Mouse (Mus musculus) spleen, postnatal 36 days (tissue): ENCODE results near the gene Foxq1.

ENCODE experiments used
- DNase-seq, 2 experiments: peaks; one replicate each; pipeline ENCODE4 v3.0.0; 2022; ENCODE audit warnings: low spot score in 2 of 2, mixed read lengths in 1 of 2

Gene Foxq1

DNA sequence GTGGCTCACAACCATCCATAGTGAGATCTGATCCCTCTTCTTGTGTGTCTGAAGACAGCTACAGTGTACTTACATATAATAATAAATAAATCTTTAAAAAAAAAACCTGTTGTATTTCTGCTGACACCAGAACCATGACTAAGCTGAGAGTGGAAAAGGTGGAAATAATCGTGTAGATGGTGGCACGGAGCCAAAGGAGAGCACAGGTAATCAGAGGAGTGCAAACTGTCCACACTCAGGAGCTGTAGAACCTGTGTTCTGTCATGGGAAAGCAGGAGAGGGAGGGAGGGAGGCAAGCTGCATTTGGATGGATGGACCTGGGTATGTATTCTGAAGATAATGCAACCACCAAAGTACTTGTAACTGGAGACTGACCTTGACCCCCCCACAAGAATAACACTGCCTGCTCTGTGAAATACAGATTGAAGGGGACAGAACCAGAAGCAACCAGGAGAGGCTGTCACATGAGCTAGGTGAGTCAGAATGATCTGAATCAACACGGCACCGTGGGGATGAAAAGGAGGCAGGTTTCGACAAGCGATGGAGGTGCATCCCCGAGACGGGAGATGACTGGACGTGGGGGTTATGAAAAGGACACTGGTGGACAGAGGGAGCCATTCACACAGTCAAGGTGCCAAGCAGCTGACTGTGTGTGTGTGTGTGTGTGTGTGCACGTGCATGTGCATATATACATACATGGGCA is 17.0 kb downstream of the Foxq1 start:
- no peak for DNase-seq

DNA sequence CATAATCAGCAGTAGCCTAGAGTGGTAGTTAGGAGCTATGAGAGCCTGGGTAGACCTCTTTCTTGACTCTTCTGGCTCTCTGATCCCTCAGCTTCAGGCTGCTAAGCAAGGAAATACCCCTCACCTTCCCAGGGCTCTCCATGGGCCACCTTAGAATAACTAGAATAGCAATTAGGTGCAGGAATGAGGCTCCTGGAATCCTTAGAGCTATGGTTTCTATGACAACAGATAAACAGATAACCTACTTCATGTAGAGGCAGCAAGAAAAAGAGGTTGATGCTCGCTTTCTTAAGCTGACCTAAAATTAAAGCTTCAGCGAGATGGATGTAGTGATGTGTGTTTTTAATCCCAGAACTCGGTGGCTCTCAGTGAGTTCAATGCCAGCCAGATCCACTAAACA is 18.7 kb downstream of the Foxq1 start:
- DNase-seq, result no peak

DNA sequence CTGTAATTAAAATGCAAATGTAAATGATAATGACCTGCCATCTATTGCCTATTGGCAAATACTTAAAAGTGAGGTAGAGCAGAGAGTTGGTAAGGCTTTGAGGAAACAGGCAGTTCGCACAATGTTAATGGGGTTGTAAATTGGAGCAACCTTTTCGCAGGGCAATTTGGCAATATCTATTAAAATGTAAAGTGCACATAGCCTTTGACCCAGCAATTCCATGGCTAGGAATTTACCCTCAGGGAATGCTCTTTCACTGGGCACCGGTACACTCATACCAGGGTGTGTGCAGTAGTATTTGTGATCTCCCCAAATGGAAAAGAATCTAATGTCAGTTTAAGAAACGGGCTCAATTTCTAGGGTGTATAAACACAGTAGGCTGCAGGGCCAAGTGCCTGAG is 20.8 kb downstream of the Foxq1 start:
- no peak for DNase-seq

DNA sequence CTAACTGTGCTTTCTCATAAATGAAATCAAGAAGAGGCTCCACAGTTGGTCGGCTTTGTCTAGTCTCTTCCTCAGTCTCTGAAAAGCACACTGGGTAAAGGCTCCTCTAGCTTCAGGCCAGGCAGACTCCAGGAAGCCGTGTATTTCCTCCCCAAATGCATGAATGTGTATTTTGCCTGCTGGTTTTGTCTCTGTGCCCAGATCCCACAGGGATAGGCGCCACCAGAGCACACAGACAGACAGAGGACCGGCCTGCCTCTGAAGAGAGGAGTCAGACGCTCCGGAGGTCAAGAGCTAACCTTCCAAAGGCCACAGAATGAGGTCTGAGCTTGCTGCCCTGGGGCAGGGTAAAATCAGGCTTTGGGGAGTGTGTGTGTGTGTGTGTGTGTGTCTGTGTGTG is 21.6 kb downstream of the Foxq1 start:
- DNase-seq, result no peak

- DNase-seq, result no peak
Observed at GRCm38 (mm10) chr13:31578389-31578788, 22.5 kb downstream of the Foxq1 start.

- no peak for DNase-seq
Observed at GRCm38 (mm10) chr13:31579866-31580265, 23.9 kb downstream of the Foxq1 start.

GRCm38 (mm10) chr13:31587341-31587740 is 31.4 kb downstream of the Foxq1 start:
- no peak for DNase-seq

- DNase-seq, result no peak
Observed at GRCm38 (mm10) chr13:31599576-31599975, 43.6 kb downstream of the Foxq1 start.

GRCm38 (mm10) chr13:31603964-31604363 is 48.0 kb downstream of the Foxq1 start:
- DNase-seq, result no peak
